Mouse (Mus musculus): ENCODE measurements around the gene Sf3b3.
A peak's percentile ranks its signal among the peaks of the same experiment; 100 is the strongest.
"Not testable (repeated sequence)": the region's sequence is repeated elsewhere in the genome, so short reads cannot be mapped to it uniquely, and the experiment has no call there.

Sf3b3 gene

DNA sequence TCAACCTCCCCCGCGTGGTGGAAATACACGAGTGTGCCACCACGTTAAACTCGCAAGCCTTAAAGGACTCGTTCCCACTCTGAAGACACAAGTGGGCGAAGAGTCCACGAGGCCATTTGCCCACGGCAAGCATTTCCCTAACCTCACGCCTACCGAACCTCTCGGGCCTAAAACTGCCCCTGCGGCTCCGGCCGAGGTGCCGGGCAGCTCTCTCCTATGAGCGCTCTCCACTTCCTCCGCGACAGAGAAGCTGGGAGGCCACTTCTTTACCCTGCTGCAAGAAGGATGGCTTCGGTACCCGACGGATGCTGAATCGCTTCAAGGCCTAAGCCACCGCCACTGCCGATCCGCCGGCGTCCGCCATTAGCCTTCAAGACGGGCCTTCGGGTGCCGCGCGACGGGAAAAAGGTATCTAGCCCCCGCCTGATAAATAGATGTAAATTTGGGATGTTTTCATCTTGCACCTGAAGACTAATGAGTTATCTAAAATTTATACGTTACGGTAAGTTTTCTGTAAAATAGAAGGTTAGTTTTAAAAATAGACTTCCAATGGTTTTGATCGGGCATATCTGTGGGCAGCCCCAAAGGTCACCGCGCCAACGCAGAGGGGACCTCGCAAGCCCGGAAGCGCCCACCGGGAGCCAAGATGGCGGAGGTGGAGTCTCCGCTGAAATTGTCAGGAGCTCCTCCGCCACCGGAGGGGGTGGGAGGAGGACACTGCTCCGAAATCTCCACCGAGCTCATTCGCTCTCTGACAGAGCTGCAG is at the start of gene Sf3b3, which contains the start of gene Cog4:
Sf3b3 (minus strand) TSS at position 383 of the 766 bp plus-strand sequence.
Cog4 (plus strand) TSS at position 196 of the 766 bp plus-strand sequence.
- DNase-seq (ENCODE audit: low spot score), result peak; percentile 74

DNA sequence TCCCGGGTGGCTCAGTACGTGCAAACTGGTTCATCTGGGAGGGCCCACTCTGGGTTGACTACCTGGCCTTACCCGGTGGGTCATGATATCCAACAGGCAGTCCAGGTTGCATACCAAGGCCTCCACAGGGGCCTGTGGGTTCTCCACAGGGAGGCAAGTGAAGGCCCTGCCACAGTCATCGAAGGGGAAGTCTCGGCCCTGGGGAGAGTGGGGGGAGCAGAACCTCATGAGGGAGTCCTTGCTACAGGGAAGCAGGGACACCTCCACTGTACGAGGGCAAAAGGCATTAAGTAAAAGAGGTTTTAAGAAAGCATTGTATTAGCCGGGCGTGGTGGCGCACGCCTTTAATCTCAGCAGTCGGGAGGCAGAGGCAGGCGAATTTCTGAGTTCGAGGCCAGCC is 49.2 kb upstream of the Sf3b3 start:
- DNase-seq (ENCODE audit: low spot score), result no peak

DNA sequence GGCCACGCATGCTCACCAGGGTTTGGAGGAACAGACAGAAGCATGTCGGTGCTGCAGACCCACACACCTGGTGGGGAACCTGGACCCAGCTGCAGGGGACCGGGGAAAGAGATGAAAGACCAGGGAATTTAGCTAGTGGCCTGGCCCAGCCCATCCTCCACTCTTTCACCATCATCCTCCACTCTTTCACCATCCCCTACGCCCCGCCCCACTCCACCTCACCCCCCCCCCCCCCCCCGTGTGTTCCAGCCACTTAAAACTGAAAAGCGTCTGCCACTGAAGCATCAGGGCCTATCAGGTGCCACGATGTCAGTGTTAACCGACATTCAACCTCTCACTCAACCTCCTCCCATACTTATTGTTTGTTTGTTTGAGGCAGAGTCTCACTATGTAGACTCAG is 48.7 kb upstream of the Sf3b3 start:
- DNase-seq (ENCODE audit: low spot score), result no peak

DNA sequence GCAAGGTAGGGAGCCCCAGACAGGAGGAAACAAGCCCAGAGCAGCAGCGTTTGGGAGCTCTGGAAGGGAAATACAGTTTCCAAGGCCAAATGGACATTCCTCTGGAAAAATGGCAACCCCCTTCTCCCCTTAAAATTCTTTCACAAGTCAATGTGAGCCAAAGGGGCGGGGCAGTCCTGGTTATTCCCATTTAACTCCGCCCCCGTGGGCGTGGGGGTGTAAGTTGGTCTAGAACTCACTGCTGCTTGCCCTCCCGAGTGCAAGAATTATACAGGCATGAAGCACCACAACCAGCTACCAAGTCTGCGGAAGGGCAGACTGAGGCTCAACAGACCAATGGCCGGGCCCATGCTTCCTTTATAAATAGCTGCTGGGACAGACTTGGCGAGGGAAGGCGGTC is 48.3 kb upstream of the Sf3b3 start:
- no peak for DNase-seq (ENCODE audit: low spot score)

DNA sequence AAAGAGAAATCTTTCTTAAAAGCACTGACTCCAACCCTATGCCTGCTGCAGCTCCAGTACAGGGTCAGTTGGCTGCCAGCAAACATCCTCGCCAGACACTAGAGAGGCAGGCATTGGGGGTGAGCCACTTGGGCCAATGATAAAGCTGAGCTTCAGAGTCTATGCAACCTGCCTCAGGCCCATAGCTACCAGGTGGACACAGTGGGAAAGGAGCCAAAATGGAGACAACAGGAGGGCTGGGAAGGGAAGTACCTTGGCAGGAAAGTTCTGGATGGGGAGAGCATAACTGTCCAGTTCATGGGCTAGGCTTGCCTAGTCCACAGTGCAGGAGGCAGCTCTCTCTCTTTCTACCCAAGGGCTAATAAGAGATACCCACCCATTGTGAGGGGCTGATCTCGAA is 46.3 kb upstream of the Sf3b3 start:
- DNase-seq (ENCODE audit: low spot score), result no peak

DNA sequence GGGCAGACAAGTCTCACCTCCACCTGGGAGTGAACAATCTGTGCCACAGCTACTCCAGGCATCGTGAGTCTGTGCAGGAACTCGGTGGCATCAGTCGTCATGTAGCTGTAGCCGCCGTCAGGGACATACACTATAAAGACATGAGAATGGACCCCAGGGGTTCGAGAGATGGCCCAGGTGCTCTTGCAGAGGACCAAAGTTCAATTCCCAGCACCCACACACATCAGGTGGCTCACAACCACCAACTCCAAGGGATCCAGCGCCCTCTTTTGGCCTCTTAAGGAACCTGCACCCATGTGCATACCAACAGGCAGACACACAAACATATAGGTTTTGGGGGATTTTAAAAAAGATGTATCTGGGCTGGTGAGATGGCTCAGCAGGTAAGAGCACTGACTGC is 45.5 kb upstream of the Sf3b3 start:
- DNase-seq (ENCODE audit: low spot score), result no peak

DNA sequence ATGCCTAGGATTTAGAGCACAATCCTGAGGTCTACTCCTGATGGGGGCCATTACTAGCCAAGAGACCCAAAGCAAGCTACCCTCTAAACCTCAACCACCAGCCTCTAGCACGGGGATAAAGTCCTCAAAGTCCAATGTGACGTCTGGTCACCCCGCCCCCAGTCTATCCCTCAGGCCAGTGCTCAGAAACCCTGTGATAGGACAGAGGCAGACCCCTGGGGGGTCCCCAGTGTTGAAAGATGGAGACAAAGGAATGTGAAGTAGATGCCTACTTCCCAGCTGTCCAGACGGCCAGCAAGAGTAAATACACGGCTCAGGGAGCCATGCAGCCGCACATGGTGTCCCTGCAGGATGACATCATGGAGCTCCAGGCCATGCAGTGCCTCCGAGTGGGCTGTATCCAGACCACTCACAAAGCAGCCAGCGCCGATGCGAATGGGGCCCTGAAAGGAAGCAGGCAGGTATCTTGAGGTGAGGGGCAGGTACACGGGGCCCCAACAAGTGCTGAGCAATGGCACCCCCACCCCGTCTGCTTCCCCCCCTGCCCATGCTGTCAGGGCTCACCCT is 43.4 kb upstream of the Sf3b3 start:
- DNase-seq (ENCODE audit: low spot score), result no peak

DNA sequence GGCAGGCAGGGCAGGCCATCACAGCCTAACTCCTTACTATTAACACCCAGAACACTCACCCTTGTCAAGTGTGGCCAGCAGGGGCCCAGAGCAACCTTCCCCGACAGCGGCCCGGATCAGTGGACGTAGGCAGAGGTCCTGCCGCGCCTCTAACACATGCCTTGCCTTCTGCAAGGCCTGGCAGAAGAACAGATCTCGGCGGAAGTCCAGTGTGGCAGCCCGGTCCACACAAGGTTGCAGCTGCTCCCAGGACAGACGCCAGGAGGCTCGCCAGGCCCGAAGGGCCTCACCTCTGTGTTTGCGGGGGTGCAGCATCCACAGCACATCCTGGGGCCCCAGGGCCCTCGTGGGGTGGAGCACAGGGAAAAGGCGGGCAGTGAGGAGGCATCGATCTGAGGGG is 42.3 kb upstream of the Sf3b3 start:
- no peak for DNase-seq (ENCODE audit: low spot score)

DNA sequence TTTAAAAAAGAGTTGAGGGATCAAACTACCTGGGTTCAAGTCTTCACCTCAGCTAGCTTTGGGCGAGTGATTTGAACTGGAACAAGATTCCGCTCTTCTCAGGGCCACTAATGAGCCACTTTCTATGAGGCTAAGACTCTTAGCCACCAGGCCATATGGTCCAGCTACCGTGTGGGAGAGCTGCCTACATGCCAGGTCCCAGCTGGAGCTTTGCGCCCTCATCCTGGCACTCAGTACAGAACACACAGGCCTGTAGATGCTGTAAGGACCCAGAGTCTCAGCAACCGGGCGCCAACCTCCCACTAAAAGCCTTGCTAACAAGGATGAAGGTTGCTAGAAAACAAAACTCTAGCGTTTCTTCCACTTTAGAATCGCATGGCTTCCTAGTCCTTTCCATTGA is 41.9 kb upstream of the Sf3b3 start:
- DNase-seq (ENCODE audit: low spot score), result no peak

DNA sequence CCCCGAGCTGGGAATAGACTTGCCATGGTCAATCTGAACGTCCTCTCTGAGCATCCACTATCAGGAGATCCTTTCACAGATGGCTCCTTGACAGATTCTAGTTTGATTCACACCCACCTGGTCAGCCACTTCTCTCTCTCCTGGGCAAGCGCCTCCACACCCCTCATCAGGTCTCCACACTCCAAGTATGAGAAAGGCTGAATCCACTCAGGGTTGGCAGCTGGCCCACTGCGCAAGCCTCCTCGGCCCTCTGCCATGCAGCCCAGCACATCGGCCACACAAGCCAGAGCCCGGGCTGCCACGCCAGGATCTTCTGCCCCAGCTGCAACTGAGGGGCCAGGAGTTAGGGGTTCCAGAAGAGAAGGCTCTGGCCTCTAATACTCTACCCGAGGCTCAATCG is 41.0 kb upstream of the Sf3b3 start:
- DNase-seq (ENCODE audit: low spot score), result no peak

DNA sequence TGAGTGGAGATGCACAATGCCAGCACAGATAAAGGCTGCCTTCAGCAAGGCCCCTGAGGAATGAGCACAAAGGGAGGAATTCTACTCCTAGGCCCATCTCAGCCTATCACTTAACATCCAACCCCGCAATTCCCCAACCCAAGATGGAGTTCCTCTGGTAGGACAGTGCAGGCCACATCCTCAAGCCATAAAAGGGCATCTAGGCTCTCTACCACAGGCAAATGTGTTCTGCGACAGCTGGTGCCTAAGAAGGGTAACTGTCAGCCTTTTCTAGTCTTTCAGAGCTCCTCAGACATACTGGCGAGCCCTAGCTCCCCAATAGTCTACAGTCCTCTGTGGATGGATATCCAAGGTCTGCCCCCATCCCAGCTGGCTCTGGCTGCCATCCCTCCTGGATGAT is 40.0 kb upstream of the Sf3b3 start:
- DNase-seq (ENCODE audit: low spot score), result no peak

DNA sequence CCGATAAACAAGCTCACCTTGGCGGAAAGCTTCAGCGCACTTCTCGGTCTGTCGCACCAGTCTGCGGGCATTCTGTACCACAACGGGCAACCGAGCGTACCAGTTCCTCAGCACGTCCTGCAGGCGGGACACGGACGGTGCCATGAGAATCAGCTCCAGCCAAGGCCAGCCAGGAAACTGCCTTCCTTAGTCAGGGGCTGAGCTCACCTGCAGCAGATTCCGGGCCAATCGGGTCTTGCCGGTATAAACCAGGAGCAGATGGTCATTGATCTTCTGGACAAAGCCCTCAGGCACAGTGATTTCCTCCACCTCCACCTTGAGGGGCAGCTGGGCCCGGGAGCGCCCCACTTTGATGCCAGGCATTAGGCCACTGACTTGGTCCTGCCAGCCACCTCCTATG is 37.2 kb upstream of the Sf3b3 start:
- no peak for DNase-seq (ENCODE audit: low spot score)

DNA sequence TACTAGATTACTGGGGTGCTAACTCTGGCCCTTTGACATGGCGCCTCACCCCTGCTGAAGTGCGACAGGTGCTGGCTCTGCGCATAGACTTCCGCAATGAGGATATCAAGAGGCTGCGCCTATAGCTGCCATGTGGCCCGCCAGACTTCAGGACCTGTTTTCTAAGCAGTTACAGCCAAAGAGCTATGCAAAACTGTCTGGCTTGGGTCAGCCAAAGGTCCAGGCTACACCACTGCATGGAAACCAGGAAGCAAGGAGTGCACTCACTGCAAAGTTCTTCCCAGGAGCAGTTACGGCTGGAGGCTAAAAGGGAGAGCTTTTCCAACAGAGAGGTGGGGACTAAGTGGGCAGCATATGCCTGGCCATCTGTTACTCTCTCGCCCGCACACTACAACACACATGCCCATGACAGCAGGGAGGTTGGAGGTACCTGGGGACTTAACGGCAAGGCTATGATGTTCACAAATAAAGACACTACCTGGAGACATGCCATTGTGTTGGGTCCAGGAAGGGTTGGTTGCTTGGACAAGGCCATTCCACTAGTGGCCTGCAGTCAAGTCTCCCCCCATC is 35.2 kb upstream of the Sf3b3 start:
- DNase-seq (ENCODE audit: low spot score), result no peak

DNA sequence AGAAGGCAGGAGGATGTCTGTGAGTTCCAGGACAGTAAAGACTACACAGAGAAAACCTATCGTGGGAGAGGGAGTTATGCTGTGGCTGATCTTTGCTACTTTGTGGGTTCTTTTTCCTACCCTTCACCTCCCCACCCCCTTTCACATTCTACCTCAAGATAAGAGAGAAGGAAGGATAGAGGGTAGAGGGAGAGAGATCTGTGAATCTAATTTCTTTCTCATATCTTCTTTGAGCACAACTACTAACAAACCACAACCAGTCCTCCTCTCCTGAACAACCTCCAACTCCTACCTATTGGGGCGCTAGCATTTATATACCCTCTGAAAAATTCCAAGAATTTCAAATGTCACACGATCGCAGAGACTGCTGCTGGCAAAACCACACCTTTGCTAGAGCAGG is 31.3 kb upstream of the Sf3b3 start:
- no peak for DNase-seq (ENCODE audit: low spot score)

DNA sequence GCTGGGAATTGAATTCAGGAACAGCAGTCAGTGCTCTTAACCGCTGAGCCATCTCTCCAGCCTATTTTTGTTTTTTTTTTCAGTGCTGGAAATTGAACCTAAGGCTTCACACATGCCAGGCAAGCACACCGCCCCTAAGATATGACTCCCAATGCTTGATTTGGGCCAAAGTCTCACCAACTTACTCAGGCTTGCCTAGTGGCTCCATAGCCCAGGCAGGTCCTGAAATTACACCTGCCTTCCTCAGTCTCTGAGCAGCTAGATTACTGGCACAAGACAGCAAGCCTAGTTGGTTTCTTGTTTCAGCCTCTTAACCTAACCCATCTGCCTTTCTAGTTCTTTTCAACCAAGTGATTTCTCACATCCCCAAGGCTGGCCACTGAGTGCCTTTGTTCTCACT is 23.9 kb upstream of the Sf3b3 start:
- no peak for DNase-seq (ENCODE audit: low spot score)

DNA sequence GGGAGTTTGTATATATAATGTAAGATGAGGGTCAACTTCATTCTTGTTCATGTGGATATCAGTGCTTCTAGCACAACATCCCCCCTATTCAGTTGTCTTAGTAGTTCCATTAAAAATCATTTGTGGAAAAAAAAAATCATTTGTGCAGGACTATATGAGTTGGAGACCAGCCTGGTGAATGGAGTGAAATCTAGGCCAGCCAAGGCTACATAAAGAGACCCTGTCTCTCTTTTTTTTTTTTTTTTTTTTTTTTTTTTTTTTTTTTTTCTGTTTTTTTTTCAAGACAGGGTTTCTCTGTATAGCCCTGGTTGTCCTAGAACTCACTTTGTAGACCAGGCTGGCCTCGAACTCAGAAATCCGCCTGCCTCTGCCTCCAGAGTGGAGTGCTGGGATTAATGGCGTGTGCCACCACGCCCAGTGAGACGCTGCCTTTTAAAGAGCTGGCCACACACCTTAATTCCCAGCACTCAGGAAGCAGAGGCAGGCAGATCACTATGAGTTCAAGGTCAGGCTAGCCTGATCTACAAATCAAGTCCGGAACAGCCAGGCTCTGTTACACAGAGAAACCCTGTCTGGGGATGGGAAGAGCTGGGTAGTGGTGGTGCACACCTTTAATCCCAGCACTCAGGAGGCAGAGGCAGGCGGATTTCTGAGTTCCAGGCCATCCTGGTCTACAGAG is 14.9 kb upstream of the Sf3b3 start:
- DNase-seq (ENCODE audit: low spot score), result not testable (repeated sequence)

DNA sequence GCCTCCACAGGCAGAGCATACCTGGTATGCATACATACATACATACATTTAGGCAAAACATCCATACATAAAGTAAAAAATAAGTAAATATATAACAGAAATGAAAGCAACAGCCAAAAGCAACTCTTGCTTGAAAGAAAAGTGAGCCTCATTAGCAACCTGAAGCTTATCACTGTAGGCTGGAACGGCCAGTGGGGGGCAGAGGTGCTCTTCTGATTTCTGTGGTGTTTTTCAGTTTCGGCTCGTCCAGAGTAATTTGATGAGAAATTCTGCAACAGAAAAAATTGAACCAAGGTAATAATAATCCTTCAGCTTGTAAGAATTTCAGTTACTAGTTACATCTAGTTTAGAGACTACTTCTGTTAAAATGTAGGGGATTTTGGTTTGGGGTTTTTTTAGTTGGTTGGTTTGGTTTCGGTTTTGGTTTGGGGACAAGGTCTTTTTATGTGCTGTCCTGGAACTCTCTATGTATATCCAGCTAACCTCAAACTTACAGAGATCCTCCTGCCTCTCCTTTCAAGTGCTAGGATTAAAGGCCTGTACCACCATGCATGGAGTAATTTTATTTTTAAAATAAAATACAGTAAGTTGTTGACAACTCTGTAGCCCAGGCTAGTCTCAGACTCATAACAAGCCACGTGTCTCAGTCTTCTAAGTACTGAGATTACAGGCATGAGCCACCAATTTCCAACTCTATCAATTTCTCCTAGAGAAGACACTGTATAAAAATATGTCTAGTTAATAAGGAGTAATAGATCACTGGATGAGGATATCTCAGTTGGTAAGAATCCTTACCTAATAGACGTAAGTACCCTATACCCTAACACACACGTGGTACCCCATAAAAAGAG is 13.3 kb upstream of the Sf3b3 start:
- DNase-seq (ENCODE audit: low spot score), result no peak

DNA sequence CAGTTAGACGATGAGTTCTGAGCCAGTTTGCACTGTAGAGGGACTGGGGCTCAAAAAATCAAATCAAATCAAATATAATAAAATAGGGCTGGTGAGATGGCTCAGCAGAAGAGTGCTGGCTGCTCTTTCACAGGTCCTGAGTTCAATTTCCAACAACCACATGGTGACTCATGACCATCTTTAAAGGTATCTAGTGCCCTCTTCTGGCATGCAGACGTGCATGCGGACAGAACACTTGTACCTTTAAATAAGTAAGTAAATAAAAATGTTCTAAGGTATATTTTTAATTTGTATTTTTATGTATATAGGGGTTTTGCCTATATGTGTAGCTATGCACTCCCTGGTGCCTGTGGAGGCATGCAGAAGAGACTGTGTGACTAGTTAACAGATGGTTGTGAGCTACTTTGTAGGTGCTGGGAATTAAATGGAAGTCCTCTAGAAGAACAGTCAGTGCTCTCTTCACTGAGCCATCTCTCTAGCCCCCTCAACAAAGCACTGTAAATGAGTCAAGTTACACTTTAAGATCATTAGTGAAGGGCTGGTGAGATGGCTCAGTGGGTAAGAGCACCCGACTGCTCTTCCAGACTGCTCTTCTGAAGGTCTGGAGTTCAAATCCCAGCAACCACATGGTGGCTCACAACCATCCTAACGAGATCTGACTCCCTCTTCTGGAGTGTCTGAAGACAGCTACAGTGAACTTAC is 10.3 kb upstream of the Sf3b3 start:
- no peak for DNase-seq (ENCODE audit: low spot score)

DNA sequence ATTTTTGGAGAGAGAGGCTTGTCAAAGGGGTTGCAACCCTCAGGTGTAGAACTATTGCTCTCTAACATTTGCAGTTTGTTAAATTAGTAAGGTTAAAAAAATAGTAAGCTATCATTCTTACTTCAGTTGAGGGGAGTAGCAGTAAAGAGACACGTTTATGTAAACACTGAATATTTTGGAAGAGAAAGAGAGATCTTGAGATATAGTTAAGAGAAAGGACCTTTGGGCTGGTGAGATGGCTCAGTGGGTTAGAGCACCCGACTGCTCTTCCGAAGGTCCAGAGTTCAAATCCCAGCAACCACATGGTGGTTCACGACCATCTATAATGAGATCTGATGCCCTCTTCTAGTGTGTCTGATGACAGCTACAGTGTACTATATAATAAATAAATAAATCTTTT is 9.5 kb upstream of the Sf3b3 start:
- DNase-seq (ENCODE audit: low spot score), result not testable (repeated sequence)

DNA sequence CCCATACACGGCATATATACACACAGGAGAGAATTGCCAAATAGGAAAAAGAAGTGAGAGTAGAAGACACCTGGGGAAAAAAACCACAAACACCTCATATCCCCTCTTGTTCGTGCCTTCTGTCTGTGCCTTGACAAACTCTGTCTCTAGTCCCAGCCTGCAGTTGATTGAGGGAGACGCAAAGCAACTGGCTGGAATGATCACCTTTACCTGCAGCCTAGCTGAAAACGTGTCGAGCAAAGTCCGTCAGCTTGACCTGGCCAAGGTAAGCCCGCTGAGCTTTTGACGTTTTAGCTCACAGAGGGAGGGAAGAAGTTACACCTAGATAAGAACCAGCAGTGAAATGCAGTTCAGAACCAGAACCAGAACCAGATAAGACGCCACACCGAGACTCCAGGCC is 4.6 kb upstream of the Sf3b3 start:
- DNase-seq (ENCODE audit: low spot score), result no peak
